Mouse (Mus musculus) naive thymus-derived CD4-positive, alpha-beta T cell, adult 2 months (primary cell): ENCODE data around the gene Gm27235.
"Not testable (repeated sequence)": the region's sequence is repeated elsewhere in the genome, so short reads cannot be mapped to it uniquely, and the experiment has no call there.

Experiments
- DNase-seq: peaks from one replicate; pipeline ENCODE4 v3.0.0-alpha.2; 2011; ENCODE audit warnings: low read depth

The Gm27235 gene

GRCm38 (mm10) chr9:35790001-35790400 is at the start of gene Gm27235, which contains the start of gene D730048I06Rik:
Gene Gm27235, minus strand, starts transcription at chr9:35790101.
Gene D730048I06Rik, minus strand, starts transcription at chr9:35790112.
- DNase-seq, result no peak

DNA sequence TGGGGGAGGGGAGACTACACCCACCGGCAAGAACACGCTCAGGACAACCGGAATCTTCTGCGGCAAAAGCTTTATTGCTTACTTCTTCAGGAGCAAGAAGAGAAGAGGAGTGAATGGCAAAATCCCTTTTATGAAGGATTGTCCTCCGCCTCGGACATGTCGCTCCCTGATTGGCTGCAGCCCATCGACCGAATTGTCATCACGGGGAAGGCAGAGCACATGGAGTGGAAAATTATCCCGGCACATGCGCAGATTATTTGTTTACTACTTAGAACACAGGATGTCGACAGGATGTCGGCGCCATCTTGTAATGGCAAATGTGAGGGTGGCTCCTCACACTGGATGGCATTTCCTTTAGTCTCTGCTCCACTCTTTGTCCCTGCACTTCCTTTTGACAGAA is 28.0 kb upstream of the Gm27235 start:
- not testable (repeated sequence) for DNase-seq

DNA sequence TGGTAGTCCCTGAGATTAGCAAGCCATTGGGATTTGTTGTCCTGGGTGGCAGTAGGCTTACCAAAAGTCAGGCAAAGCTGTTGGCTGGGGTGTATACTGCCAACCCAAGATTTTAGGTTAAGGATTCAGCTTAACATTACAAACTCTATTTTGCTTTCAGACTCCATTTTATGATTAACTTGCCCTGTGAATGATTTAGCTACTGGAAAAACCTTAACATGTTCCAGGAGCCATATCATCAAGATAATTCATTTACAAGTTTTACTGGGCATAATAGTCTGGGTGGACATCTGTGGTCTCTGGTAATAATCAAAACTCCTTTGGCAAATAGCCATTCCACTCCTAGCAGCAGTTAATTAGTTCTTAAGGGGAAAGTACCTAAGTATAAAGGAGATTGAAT is 8.2 kb upstream of the Gm27235 start:
- DNase-seq, result no peak

DNA sequence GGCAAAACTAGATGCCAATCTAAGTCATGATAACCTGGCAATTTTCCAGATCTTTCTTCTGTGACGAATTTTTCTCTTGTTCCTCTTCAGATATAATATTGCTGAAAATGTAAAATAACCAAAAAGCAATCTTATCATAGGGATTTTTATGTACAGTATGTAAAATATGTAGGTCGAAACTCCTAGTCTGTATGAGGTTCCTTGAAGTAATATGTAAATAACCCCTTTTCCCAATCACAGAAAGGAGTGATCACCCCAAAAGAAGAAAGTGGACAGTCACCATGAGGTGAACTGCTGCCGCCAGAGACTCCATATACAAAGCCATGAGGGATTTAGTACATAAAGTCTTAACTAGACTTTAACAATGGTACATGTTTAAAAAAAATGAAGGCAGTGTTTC is 11.9 kb downstream of the Gm27235 start, which contains the start of gene Gm17727:
Gene Gm17727 (minus strand): TSS at position 101 of the 400 bp plus-strand sequence.
- DNase-seq, result no peak

- no peak for DNase-seq
Observed at GRCm38 (mm10) chr9:35756843-35757242, 33.1 kb downstream of the Gm27235 start.

DNA sequence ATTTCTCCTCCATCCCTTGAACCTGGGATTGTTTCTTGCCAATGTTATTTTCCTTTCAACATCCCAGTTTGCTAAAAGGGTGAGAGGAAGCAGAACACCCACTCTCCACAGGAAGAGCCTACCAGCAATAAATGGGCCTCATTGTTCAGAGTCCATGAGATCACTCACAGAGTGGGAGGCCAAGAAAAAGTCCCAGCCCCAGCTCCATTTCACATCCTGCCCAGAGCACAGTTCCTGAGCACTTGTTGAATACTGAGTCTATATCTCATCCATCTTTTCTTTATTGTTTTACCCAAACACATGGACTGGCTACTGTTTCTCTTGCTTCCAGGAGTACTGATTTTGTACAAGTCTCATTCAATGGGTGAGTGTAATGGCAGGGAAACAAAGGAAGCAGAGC is 49.2 kb downstream of the Gm27235 start, which contains the start of gene Gm17677:
Gene Gm17677 (plus strand): TSS at position 301 of the 400 bp plus-strand sequence.
- no peak for DNase-seq
